Mouse (Mus musculus): ENCODE measurements around the gene Vkorc1.

GRCm38 (mm10) chr7:127898179-127898956 is 3.0 kb upstream of the Vkorc1 start:
- TF ChIP-seq CTCF (IDR thresholded peaks at IDR 0.05) (no peak), EP300 (IDR thresholded peaks at IDR 0.05) (no peak)

All from lung, postnatal 0 days (tissue).